Mouse (Mus musculus) urinary bladder, postnatal 36 days (tissue): ENCODE results near the gene Zbtb9.

Source experiments
- DNase-seq, 2 experiments: peaks; one replicate each; pipeline ENCODE4 v3.0.0; 2022; ENCODE audit warnings: low spot score in 2 of 2, mixed read lengths in 1 of 2

The Zbtb9 gene

GRCm38 (mm10) chr17:27011998-27012672, 39.2 kb downstream of the Zbtb9 start:
- no peak for DNase-seq

- no peak for DNase-seq
These were observed 39.9 kb downstream of the Zbtb9 start for GRCm38 (mm10) chr17:27012909-27013308.

- DNase-seq: peak; percentile 82 to 87
These were observed 44.9 kb downstream of the Zbtb9 start for GRCm38 (mm10) chr17:27017564-27018499.

- no peak for DNase-seq
These were observed 45.7 kb downstream of the Zbtb9 start for GRCm38 (mm10) chr17:27018555-27019196.

GRCm38 (mm10) chr17:27021076-27021475, 48.1 kb downstream of the Zbtb9 start:
- DNase-seq: no peak

GRCm38 (mm10) chr17:27021736-27022135, 48.8 kb downstream of the Zbtb9 start:
- no peak for DNase-seq

DNA sequence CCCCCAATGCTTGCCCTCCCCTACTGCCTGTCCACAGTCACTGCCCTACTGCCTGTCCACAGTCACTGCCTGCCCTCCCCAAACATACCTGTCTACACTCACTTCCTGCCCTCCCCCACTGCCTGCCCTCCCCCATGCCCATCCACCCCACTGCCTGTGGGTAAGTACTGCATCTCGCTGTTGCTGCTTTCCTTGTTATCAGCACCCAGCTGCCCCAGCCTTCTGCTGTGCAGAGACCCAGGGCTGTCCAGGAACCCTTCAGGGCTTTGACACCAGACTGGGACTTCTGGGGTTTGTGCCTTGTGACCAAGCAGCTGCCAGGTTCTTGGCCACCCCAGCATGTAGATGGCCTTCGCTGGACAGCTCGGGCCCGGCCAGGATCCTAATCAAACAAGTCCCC, 50.4 kb downstream of the Zbtb9 start:
- DNase-seq: no peak

GRCm38 (mm10) chr17:27025326-27025902, 52.4 kb downstream of the Zbtb9 start:
- no peak for DNase-seq

GRCm38 (mm10) chr17:27025951-27026350, 53.0 kb downstream of the Zbtb9 start:
- DNase-seq: no peak

DNA sequence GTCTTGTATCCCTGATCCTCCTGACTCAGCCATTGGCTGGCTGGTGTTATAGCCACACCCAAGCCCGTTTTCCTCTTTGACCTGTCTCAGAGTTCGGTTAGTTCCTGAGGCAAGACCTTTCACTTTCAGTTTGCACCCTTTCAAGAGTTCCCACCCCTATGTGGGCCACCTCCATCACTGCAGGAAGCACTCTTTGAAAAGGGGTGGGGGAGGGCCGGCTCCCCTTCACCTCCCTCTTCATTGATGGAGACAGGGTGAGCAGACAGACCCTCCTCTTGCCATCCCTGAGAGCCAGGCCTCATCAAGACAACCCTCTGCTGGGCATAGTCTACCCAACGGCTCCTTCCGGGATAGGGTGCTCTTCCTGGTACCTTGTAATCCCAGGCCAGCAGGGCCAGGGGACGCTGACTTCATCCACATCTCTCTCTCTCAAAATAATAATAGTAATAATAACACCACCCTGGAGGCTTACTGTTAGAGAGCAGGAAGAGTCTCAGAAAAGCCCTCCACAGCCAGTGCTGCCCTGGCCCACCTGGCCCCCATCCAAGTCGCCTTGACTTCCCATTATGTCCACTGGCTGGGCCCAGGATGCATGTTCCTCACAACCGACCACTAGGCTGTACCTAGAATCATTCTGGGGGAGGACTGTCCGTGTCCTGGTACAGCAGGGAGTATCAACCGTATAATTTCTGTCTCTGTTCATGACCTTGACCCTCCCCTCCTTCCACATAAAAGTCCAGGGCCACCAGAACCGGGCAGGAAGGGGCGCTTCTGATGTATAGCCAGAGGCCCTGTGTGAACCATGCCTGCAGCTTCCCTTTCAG, 54.7 kb downstream of the Zbtb9 start:
- no peak for DNase-seq

- DNase-seq: peak; percentile 86 to 91
These were observed 55.4 kb downstream of the Zbtb9 start for GRCm38 (mm10) chr17:27028284-27028795.

- DNase-seq: no peak
These were observed 55.9 kb downstream of the Zbtb9 start, which contains the start of gene Bak1 for GRCm38 (mm10) chr17:27028909-27029308. Gene Bak1, minus strand, starts transcription at chr17:27029009.

- no peak for DNase-seq
These were observed 56.5 kb downstream of the Zbtb9 start for GRCm38 (mm10) chr17:27029431-27029830.

- DNase-seq: no peak
These were observed 57.9 kb downstream of the Zbtb9 start for GRCm38 (mm10) chr17:27030896-27031295.

GRCm38 (mm10) chr17:27032328-27032727, 59.4 kb downstream of the Zbtb9 start:
- no peak for DNase-seq

GRCm38 (mm10) chr17:27032869-27033268, 59.9 kb downstream of the Zbtb9 start:
- peak; percentile 69 to 76 for DNase-seq

DNA sequence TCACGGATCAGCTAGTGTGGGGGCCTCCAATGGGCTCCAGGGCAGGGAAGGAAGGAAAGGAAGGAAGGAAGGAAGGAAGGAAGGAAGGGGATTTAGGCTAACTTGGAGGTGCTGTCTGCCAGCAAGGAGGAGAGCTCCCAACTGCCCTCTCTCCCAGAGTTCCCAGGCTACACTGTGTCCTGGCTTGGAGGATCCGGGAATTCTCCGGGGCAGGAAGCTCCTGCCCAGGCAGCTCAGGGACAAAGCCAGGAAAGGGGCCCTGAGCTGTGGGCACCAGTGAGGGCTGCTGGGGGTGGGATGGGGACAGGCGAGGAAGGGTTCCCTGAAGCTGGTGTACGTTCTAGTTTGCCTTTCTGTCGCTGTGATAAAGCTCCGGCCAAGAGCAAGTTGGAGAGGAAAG, 63.5 kb downstream of the Zbtb9 start:
- no peak for DNase-seq

GRCm38 (mm10) chr17:27038335-27039050, 65.5 kb downstream of the Zbtb9 start:
- DNase-seq: peak; percentile 55 to 76

GRCm38 (mm10) chr17:27039432-27040102, 66.6 kb downstream of the Zbtb9 start:
- no peak for DNase-seq
